Mouse (Mus musculus): Measurements from ENCODE around the gene Rps11. TPM values are rescaled to one million over a fixed set of nuclear protein-coding genes. Genes with fewer than 3 reads are reported as not detected.
"Not testable (repeated sequence)": the region's sequence is repeated elsewhere in the genome, so short reads cannot be mapped to it uniquely, and the experiment has no call there.

Rps11 gene
- polyA plus RNA-seq, 1 experiment = 325 TPM

- no peak for TF ChIP-seq POLR2A (IDR thresholded peaks at IDR 0.05; ENCODE audit: low read depth, low read length)
- no peak for TF ChIP-seq CTCF (IDR thresholded peaks at IDR 0.05; ENCODE audit: extremely low read depth, insufficient read depth, insufficient read length, insufficient replicate concordance)
- no peak for DNase-seq (ENCODE audit: low read depth in 1 of 2, low spot score in 2 of 2)
- Histone ChIP-seq H3K4me1 (ENCODE audit: control insufficient read depth, insufficient read depth, insufficient read length) (peaks cover 3% of the 10 kb centered on the region; the same call in 1 of the 2 replicates), H3K27me3 (ENCODE audit: control insufficient read depth, insufficient read depth, low read length) (no peaks in the 10 kb centered on the region), H3K4me3 (ENCODE audit: extremely low read depth, insufficient read depth, insufficient read length) (peak overlapping the region; percentile 91), H3K36me3 (ENCODE audit: control insufficient read depth, insufficient read depth, low read length) (peaks cover 32% of the 10 kb centered on the region), H3K27ac (ENCODE audit: insufficient read depth, low read length) (peak overlapping the region; percentile 88)
- 3% methylated on average over 6 of the region's 6 CpGs for WGBS
Measured at GRCm38 (mm10) chr7:45127700-45128224, 3.5 kb upstream of the Rps11 start.

- Histone ChIP-seq H3K27me3 (ENCODE audit: control insufficient read depth, insufficient read depth, low read length) (no peaks in the 10 kb centered on the region), H3K27ac (ENCODE audit: insufficient read depth, low read length) (0 out of 2 replicates have a peak overlapping the region, but pooled peaks have one; percentile 14), H3K4me3 (ENCODE audit: extremely low read depth, insufficient read depth, insufficient read length) (peak overlapping the region; percentile 91), H3K36me3 (ENCODE audit: control insufficient read depth, insufficient read depth, low read length) (peaks cover 35% of the 10 kb centered on the region), H3K4me1 (ENCODE audit: control insufficient read depth, insufficient read depth, insufficient read length) (peaks cover 3% of the 10 kb centered on the region; the same call in 1 of the 2 replicates)
- DNase-seq (ENCODE audit: low read depth in 1 of 2, low spot score in 2 of 2) = no peak
- no peak for TF ChIP-seq CTCF (IDR thresholded peaks at IDR 0.05; ENCODE audit: extremely low read depth, insufficient read depth, insufficient read length, insufficient replicate concordance)
- TF ChIP-seq POLR2A (IDR thresholded peaks at IDR 0.05; ENCODE audit: low read depth, low read length) = no peak
- 45% methylated on average over 21 of the region's 21 CpGs for WGBS
Measured at GRCm38 (mm10) chr7:45126844-45127699, 2.8 kb upstream of the Rps11 start.

- WGBS = 89% methylated on average over 17 of the region's 17 CpGs
- no peak for TF ChIP-seq CTCF (IDR thresholded peaks at IDR 0.05; ENCODE audit: extremely low read depth, insufficient read depth, insufficient read length, insufficient replicate concordance)
- TF ChIP-seq POLR2A (IDR thresholded peaks at IDR 0.05; ENCODE audit: low read depth, low read length) = no peak
- peaks cover 3% of the 10 kb centered on the region; the same call in 1 of the 2 replicates for H3K4me1 ChIP-seq (ENCODE audit: control insufficient read depth, insufficient read depth, insufficient read length)
- H3K4me3 ChIP-seq (ENCODE audit: extremely low read depth, insufficient read depth, insufficient read length) = no peak overlapping the region
- no peaks in the 10 kb centered on the region for H3K27me3 ChIP-seq (ENCODE audit: control insufficient read depth, insufficient read depth, low read length)
- 0 out of 2 replicates have a peak overlapping the region, but pooled peaks have one; percentile 14 for H3K27ac ChIP-seq (ENCODE audit: insufficient read depth, low read length)
- H3K36me3 ChIP-seq (ENCODE audit: control insufficient read depth, insufficient read depth, low read length) = peaks cover 35% of the 10 kb centered on the region
- no peak for DNase-seq (ENCODE audit: low read depth in 1 of 2, low spot score in 2 of 2)
Measured at GRCm38 (mm10) chr7:45126147-45126843, 2.1 kb upstream of the Rps11 start.

GRCm38 (mm10) chr7:45125649-45126048 is 1.4 kb upstream of the Rps11 start:
- not testable (repeated sequence) for H3K4me3 ChIP-seq (ENCODE audit: extremely low read depth, insufficient read depth, insufficient read length); H3K4me1 ChIP-seq (ENCODE audit: control insufficient read depth, insufficient read depth, insufficient read length); DNase-seq (ENCODE audit: low read depth in 1 of 2, low spot score in 2 of 2); H3K27ac ChIP-seq (ENCODE audit: insufficient read depth, low read length); H3K27me3 ChIP-seq (ENCODE audit: control insufficient read depth, insufficient read depth, low read length)
- H3K36me3 ChIP-seq (ENCODE audit: control insufficient read depth, insufficient read depth, low read length) = peaks cover 35% of the 10 kb centered on the region
- WGBS = 87% methylated on average over 5 of the region's 5 CpGs

- Histone ChIP-seq H3K27me3 (ENCODE audit: control insufficient read depth, insufficient read depth, low read length) (no peaks in the 10 kb centered on the region), H3K4me3 (ENCODE audit: extremely low read depth, insufficient read depth, insufficient read length) (no peak overlapping the region), H3K36me3 (ENCODE audit: control insufficient read depth, insufficient read depth, low read length) (peaks cover 35% of the 10 kb centered on the region), H3K27ac (ENCODE audit: insufficient read depth, low read length) (no peak overlapping the region), H3K4me1 (ENCODE audit: control insufficient read depth, insufficient read depth, insufficient read length) (peaks cover 12% of the 10 kb centered on the region; the same call in 1 of the 2 replicates)
- no peak for DNase-seq (ENCODE audit: low read depth in 1 of 2, low spot score in 2 of 2)
- 68% methylated on average over 7 of the region's 7 CpGs for WGBS
- TF ChIP-seq CTCF (IDR thresholded peaks at IDR 0.05; ENCODE audit: extremely low read depth, insufficient read depth, insufficient read length, insufficient replicate concordance) (no peak), POLR2A (IDR thresholded peaks at IDR 0.05; ENCODE audit: low read depth, low read length) (no peak)
Measured at GRCm38 (mm10) chr7:45125144-45125600, 933 bp upstream of the Rps11 start.

- peaks cover 26% of the 10 kb centered on the region; the same call in 1 of the 2 replicates for H3K4me1 ChIP-seq (ENCODE audit: control insufficient read depth, insufficient read depth, insufficient read length)
- H3K27ac ChIP-seq (ENCODE audit: insufficient read depth, low read length) = peak overlapping the region; percentile 96
- H3K36me3 ChIP-seq (ENCODE audit: control insufficient read depth, insufficient read depth, low read length) = peaks cover 35% of the 10 kb centered on the region
- no peaks in the 10 kb centered on the region for H3K27me3 ChIP-seq (ENCODE audit: control insufficient read depth, insufficient read depth, low read length)
- peak overlapping the region; percentile 83 for H3K4me3 ChIP-seq (ENCODE audit: extremely low read depth, insufficient read depth, insufficient read length)
- peak in 1 of 2 experiments; percentile 62 for DNase-seq (ENCODE audit: low read depth in 1 of 2, low spot score in 2 of 2)
- 5% methylated on average over 12 of the region's 12 CpGs for WGBS
- TF ChIP-seq POLR2A (IDR thresholded peaks at IDR 0.05; ENCODE audit: low read depth, low read length) (no peak), CTCF (IDR thresholded peaks at IDR 0.05; ENCODE audit: extremely low read depth, insufficient read depth, insufficient read length, insufficient replicate concordance) (no peak)
Measured at GRCm38 (mm10) chr7:45123186-45123570, 1.1 kb downstream of the Rps11 start.
